Mouse (Mus musculus) ES-E14 (cell line): ENCODE data around the gene Hsd3b4.
"Not testable (repeated sequence)": the region's sequence is repeated elsewhere in the genome, so short reads cannot be mapped to it uniquely, and the experiment has no call there.

Experiments used
- CHD2 ChIP-seq: IDR thresholded peaks from 2 replicates; pipeline ENCODE4 v1.6.1; 2014; ENCODE audit warnings: mild to moderate bottlenecking, low read depth, low read length, inconsistent platforms
- HCFC1 ChIP-seq: IDR thresholded peaks from 2 replicates; pipeline ENCODE4 v1.6.1; 2012; ENCODE audit warnings: low read length, inconsistent platforms, borderline replicate concordance; ENCODE audit not compliant: insufficient read depth
- MAFK ChIP-seq: IDR thresholded peaks from 2 replicates; pipeline ENCODE4 v1.6.1; 2014; ENCODE audit warnings: mild to moderate bottlenecking, low read depth, low read length, inconsistent platforms; ENCODE audit not compliant: insufficient read depth
- ZC3H11A ChIP-seq: IDR thresholded peaks from 2 replicates; pipeline ENCODE4 v1.6.1; 2012; ENCODE audit warnings: low read depth, mild to moderate bottlenecking, inconsistent platforms, low read length, borderline replicate concordance
- ZNF384 ChIP-seq: IDR thresholded peaks from 2 replicates; pipeline ENCODE4 v1.6.1; 2012; ENCODE audit warnings: low read depth, low read length, inconsistent platforms

GRCm38 (mm10) chr3:98457026-98457425, 53.3 kb downstream of the Hsd3b4 start, which contains the start of gene Gm4450:
- not testable (repeated sequence) for TF ChIP-seq CHD2, MAFK, ZC3H11A, HCFC1, ZNF384
